Mouse (Mus musculus) granulocyte monocyte progenitor cell, adult 5-6 weeks (primary cell): Measurements from ENCODE around the gene Vat1l. TPM values are rescaled to one million over a fixed set of nuclear protein-coding genes. Genes with fewer than 3 reads are reported as not detected.
A peak's percentile ranks its signal among the peaks of the same experiment; 100 is the strongest.

ENCODE experiments used
- ATAC-seq: replicated peaks from 2 replicates; pipeline ENCODE4 v1.8.0; 2016; ENCODE audit warnings: mild to moderate bottlenecking, moderate TSS enrichment, inconsistent platforms; ENCODE audit not compliant: poor library complexity, severe bottlenecking
- total RNA-seq, 2 experiments: library from RNA; stranded (forward) in 1 of 2; stranded (reverse) in 1 of 2; fragments of 200-712, 200-1000 nt in 1 of 2; fragments of >200 nt in 1 of 2; fragmentation: Nextera tagmentation in 1 of 2; gene quantifications; 2 replicates each; pipeline ENCODE4 v1.2.3; 2014 to 2017

Gene Vat1l
- not detected in 2 replicates for total RNA-seq (2014; fragmentation: Nextera tagmentation)
- not detected in 2 replicates for total RNA-seq (2017)

GRCm38 (mm10) chr8:114205221-114205901 is at the start of gene Vat1l:
Gene Vat1l, plus strand, starts transcription at chr8:114205612.
- ATAC-seq, result peak; percentile 47

GRCm38 (mm10) chr8:114158586-114158985 is 46.8 kb upstream of the Vat1l start:
- ATAC-seq, result no peak

- no peak for ATAC-seq
Observed at GRCm38 (mm10) chr8:114159666-114160065, 45.7 kb upstream of the Vat1l start.

- ATAC-seq, result no peak
Observed at GRCm38 (mm10) chr8:114163871-114164270, 41.5 kb upstream of the Vat1l start.

- peak; percentile 89 for ATAC-seq
Observed at GRCm38 (mm10) chr8:114164444-114165096, 40.8 kb upstream of the Vat1l start.

GRCm38 (mm10) chr8:114165741-114166140 is 39.7 kb upstream of the Vat1l start:
- ATAC-seq, result no peak

- peak; percentile 77; the same call in 1 of the 2 replicates for ATAC-seq
Observed at GRCm38 (mm10) chr8:114176721-114177120, 28.7 kb upstream of the Vat1l start.

GRCm38 (mm10) chr8:114193334-114193733 is 12.1 kb upstream of the Vat1l start:
- ATAC-seq, result peak; percentile 95

- ATAC-seq, result no peak
Observed at GRCm38 (mm10) chr8:114198990-114199389, 6.4 kb upstream of the Vat1l start.

- ATAC-seq, result no peak
Observed at GRCm38 (mm10) chr8:114206421-114206983, 1.1 kb downstream of the Vat1l start.

- ATAC-seq, result no peak
Observed at GRCm38 (mm10) chr8:114207026-114207425, 1.6 kb downstream of the Vat1l start.

- ATAC-seq, result no peak
Observed at GRCm38 (mm10) chr8:114220779-114221178, 15.4 kb downstream of the Vat1l start.

- no peak for ATAC-seq
Observed at GRCm38 (mm10) chr8:114222001-114222400, 16.6 kb downstream of the Vat1l start.

GRCm38 (mm10) chr8:114224001-114224400 is 18.6 kb downstream of the Vat1l start:
- no peak for ATAC-seq

GRCm38 (mm10) chr8:114251321-114252065 is 46.1 kb downstream of the Vat1l start:
- no peak for ATAC-seq

GRCm38 (mm10) chr8:114258685-114259084 is 53.3 kb downstream of the Vat1l start:
- no peak for ATAC-seq

- ATAC-seq, result no peak
Observed at GRCm38 (mm10) chr8:114259713-114260355, 54.4 kb downstream of the Vat1l start.

- no peak for ATAC-seq
Observed at GRCm38 (mm10) chr8:114262331-114262730, 56.9 kb downstream of the Vat1l start.

GRCm38 (mm10) chr8:114274558-114274957 is 69.1 kb downstream of the Vat1l start:
- no peak for ATAC-seq

- ATAC-seq, result no peak
Observed at GRCm38 (mm10) chr8:114281101-114281500, 75.7 kb downstream of the Vat1l start.
